In the genomic region with DNA sequence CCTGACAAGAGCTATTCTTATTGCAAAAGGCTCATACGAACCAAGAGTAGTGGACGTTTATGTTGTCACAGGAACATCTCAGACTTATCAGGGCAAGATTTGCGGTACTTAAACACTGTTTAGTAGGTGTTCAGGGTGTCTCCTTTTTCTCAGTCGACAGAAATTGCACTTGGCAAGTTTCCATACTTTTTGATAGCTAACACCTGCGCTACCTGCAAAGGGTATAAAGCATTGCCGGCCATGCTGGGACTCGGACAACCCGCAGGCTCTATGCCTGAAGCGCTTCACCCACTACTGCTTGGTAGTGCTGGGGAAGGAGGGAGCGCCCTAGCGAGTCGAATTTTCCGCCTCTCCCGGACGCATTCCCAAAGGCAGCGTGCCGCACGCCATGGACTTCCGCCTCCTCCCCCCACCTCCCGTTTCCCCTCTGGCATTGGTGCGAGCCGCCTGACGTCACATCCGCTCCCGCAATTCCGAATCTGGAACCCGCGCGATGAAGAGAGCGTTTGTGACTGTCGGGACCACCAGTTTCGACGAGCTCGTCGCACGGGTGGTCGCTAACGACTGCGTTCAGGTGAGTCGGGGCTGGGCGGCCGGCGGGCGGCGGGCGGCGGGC, we compare ENCODE assay signal across 8 mouse cellular contexts. TPM values are rescaled to one million over a fixed set of nuclear protein-coding genes. Genes with fewer than 3 reads are reported as not detected.
DNase-seq lines count a peak whose midpoint lies in the region; ATAC-seq and TF ChIP-seq lines count a peak whose summit lies in the region.

Alg13 (plus strand) TSS at position 257 of the 616 bp plus-strand sequence.

- TF ChIP-seq CTCF in intestine, postnatal 0 days (IDR thresholded peaks at IDR 0.05; ENCODE audit: low read depth): no peak

- H3K4me3 ChIP-seq in intestine, postnatal 0 days (ENCODE audit: low read depth, low read length): peak within 1 kb of the TSS; percentile 61
- H3K4me3 ChIP-seq in midbrain, embryonic 10.5 days: peak within 1 kb of the TSS; percentile 75

- ATAC-seq in intestine, postnatal 0 days: peak; percentile 94

- WGBS in intestine, postnatal 0 days: 19% methylated on average over 47 of the region's 47 CpGs
- WGBS in midbrain, embryonic 10.5 days: 14% methylated on average over 47 of the region's 47 CpGs

- intact Hi-C loops in left cerebral cortex, postnatal 36 days (cut with DNase I): no loop called here

- H3K4me1 ChIP-seq in intestine, postnatal 0 days (replicated peaks; ENCODE audit: control insufficient read depth, insufficient read depth, low read length): no peaks in the 10 kb centered on the region
- H3K4me1 ChIP-seq in midbrain, embryonic 10.5 days: peaks cover 6% of the 10 kb centered on the region

- peak within 1 kb of the TSS; percentile 35; the same call in 1 of the 2 replicates for H3K27ac ChIP-seq in intestine, postnatal 0 days (ENCODE audit: low read depth, low read length)
- peak within 1 kb of the TSS; percentile 85 for H3K27ac ChIP-seq in midbrain, embryonic 10.5 days (replicated peaks)

- DNase-seq in adrenal gland, postnatal 10 days: peak; percentile 87
- peak; percentile 81 for DNase-seq in embryo, embryonic 9.5 days (ENCODE audit: extremely low spot score)
- DNase-seq in gastrocnemius, postnatal 4 days (ENCODE audit: low spot score in 2 of 2): peak; percentile 62 to 80
- peak; percentile 73 to 78 for DNase-seq in left cerebral cortex, postnatal 36 days (ENCODE audit: low spot score in 2 of 2)
- peak; percentile 84 for DNase-seq in midbrain, embryonic 10.5 days (ENCODE audit: low spot score)
- peak; percentile 80 for DNase-seq in right cerebral cortex, postnatal 4 days
- peak; percentile 80 for DNase-seq in yolk sac, embryonic 10.5 days (ENCODE audit: low spot score)

- H3K9me3 ChIP-seq in intestine, postnatal 0 days (ENCODE audit: control insufficient read depth): no peaks in the 10 kb centered on the region
- peaks cover 8% of the 10 kb centered on the region; the same call in 1 of the 2 replicates for H3K9me3 ChIP-seq in midbrain, embryonic 10.5 days (replicated peaks)

- peak within 1 kb of the TSS; percentile 82 for H3K4me2 ChIP-seq in intestine, postnatal 0 days (replicated peaks; ENCODE audit: low read depth)

- peak within 1 kb of the TSS; percentile 65 for H3K9ac ChIP-seq in intestine, postnatal 0 days (ENCODE audit: low read depth, low read length)

- H3K27me3 ChIP-seq in intestine, postnatal 0 days (replicated peaks; ENCODE audit: control insufficient read depth, insufficient read depth, low read length): no peaks in the 10 kb centered on the region
- peaks cover 12% of the 10 kb centered on the region; the same call in 1 of the 2 replicates for H3K27me3 ChIP-seq in midbrain, embryonic 10.5 days (ENCODE audit: low read depth, poor library complexity, severe bottlenecking)

- no peaks in the 10 kb centered on the region for H3K36me3 ChIP-seq in intestine, postnatal 0 days (ENCODE audit: control insufficient read depth, insufficient read depth)
- H3K36me3 ChIP-seq in midbrain, embryonic 10.5 days: no peaks in the 10 kb centered on the region

RNA-seq across cellular contexts. Expression of gene Alg13, which starts in this region (rescaled TPM):
- total RNA-seq in adrenal gland, postnatal 10 days (2021): 10 to 100 TPM; 10.9 to 13.6 TPM
- total RNA-seq in gastrocnemius, postnatal 4 days (2021): 10 to 100 TPM; 10.5 to 12.7 TPM
- 8.0 and 8.5 TPM in 2 replicates for polyA plus RNA-seq in intestine, postnatal 0 days (2015; fragmentation: Nextera tagmentation; extraction: Ambion mirVana)
- total RNA-seq in left cerebral cortex, postnatal 36 days (2021): 10 to 100 TPM; 10.8 to 12.0 TPM
- 26.3 and 26.8 TPM in 2 replicates for polyA plus RNA-seq in midbrain, embryonic 10.5 days (2016; fragmentation: Nextera tagmentation; extraction: Ambion mirVana)

Comparison
In these comparisons a context has a peak if more than half of its experiments do, and no peak if none do; other contexts are left out.
1. Peak in every context shown above with its lines: DNase-seq, ATAC-seq, H3K4me3 ChIP-seq and H3K27ac ChIP-seq.